Mouse (Mus musculus) kidney, embryonic 15.5 days (tissue): ENCODE measurements at regions not wholly inside any gene's neighbourhood (a gene's known extent, or its start where the extent isn't known, plus 50 kb on each side); places are given as distances from the start of the nearest gene placed in this dataset.
"Not testable (repeated sequence)": the region's sequence is repeated elsewhere in the genome, so short reads cannot be mapped to it uniquely, and the experiment has no call there.

Experiments used
- ATAC-seq: fragments of 200-750 bp; cut with Nextera tagmentation; replicated peaks from 2 replicates; pipeline ENCODE4 v1.8.0; 2017; ENCODE audit warnings: moderate TSS enrichment; ENCODE audit not compliant: low FRiP score
- H3K27ac ChIP-seq: fragments of 300-500 bp; sonication (generic); 2 replicates; pipeline ENCODE4 v1.5.1; 2015; ENCODE audit warnings: mild to moderate bottlenecking, inconsistent platforms
- H3K27me3 ChIP-seq: fragments of 300-500 bp; sonication (generic); 2 replicates; pipeline ENCODE4 v1.6.1; 2015; ENCODE audit warnings: inconsistent platforms
- H3K36me3 ChIP-seq: fragments of 300-500 bp; sonication (generic); 2 replicates; pipeline ENCODE4 v1.6.1; 2015; ENCODE audit warnings: inconsistent platforms
- H3K4me1 ChIP-seq: fragments of 300-500 bp; sonication (generic); 2 replicates; pipeline ENCODE4 v1.6.1; 2015; ENCODE audit warnings: inconsistent platforms
- H3K4me2 ChIP-seq: fragments of 300-500 bp; sonication (generic); 2 replicates; pipeline ENCODE4 v1.6.1; 2015; ENCODE audit warnings: moderate library complexity, mild to moderate bottlenecking, inconsistent platforms
- H3K4me3 ChIP-seq: fragments of 300-500 bp; sonication (generic); replicated peaks from 2 replicates; pipeline ENCODE4 v1.5.1; 2015; ENCODE audit warnings: mild to moderate bottlenecking, inconsistent platforms
- H3K9ac ChIP-seq: fragments of 300-500 bp; sonication (generic); 2 replicates; pipeline ENCODE4 v1.6.1; 2015; ENCODE audit warnings: mild to moderate bottlenecking, inconsistent platforms
- H3K9me3 ChIP-seq: fragments of 300-500 bp; sonication (generic); replicated peaks from 2 replicates; pipeline ENCODE4 v1.6.1; 2016; ENCODE audit warnings: inconsistent platforms
- WGBS: fragments of 180-500 bp; shearing (Covaris S2); methylation state at CpG from one replicate; pipeline ENCODE4 v1.1.7; 2015; ENCODE audit warnings: mixed read lengths; 5-methylcytosine and 5-hydroxymethylcytosine counted together

DNA sequence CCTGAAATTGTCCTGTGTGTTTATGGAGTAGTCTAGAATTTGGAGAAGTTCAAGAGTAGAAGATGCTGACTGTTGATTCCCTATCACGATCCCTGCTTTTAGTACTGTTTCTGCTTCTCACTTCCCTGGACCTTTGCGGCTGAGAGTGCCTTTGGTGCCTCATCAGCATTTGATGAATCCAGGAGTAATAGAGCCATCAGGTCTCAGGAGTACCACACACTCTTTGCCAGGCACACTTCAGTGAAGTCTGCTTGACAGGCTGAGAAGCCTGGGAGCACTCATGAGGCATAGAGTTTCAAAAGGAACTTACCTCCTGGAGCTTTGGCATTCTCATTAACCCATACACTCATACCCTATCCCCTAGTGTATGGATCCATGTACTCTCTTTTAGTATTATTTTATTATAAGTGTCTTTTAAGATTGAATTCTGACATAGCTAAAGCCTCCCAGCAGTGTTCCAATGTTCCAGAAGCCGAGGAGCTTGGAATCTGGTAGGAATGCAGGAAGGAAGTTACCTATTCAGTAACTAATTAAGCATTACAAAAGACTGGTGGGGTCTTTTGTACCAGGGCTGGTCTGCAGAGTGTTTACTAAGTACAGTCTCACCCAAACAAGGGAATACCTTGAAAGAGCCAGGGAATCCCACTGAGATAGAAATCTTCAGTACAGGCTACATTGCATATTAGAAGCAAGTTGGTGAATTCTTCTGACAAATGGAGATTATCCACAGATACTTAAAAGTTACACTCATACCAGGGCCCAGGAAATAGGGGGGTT is 139.7 kb downstream of the Tex13c3 start:
- H3K27me3 ChIP-seq, H3K9me3 ChIP-seq, ATAC-seq, H3K4me3 ChIP-seq, H3K36me3 ChIP-seq, H3K4me2 ChIP-seq, H3K27ac ChIP-seq, H3K9ac ChIP-seq, H3K4me1 ChIP-seq: not testable (repeated sequence)
- 77% methylated on average over 3 of the region's 3 CpGs for WGBS

DNA sequence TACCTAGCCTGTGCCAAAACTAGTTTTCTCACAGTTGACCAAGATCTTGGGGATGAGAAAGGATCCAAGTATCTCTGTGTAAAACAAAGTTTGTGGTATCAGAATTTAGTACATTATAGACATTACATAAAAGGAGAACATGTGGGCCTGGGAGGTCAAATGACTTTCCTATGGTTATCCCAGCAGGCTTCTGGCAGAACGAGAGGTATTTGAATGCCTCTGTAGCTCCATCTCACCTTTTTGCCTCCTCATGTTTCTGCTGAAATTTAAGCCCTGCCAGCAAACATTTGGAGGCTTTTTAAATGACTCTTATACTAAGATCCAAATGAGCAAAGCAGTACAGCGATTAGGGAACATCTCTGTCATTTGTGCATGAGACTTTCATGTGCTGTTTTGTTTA is 167.8 kb downstream of the Tex13c3 start:
- H3K4me2 ChIP-seq, result no peak overlapping the region
- H3K4me1 ChIP-seq, result no peaks in the 10 kb centered on the region
- 67% methylated on average over 2 of the region's 2 CpGs for WGBS
- H3K36me3 ChIP-seq, result no peaks in the 10 kb centered on the region
- H3K4me3 ChIP-seq, result no peak overlapping the region
- no peaks in the 10 kb centered on the region for H3K9me3 ChIP-seq
- H3K27ac ChIP-seq, result no peak overlapping the region
- no peak overlapping the region for H3K9ac ChIP-seq
- ATAC-seq, result no peak
- H3K27me3 ChIP-seq, result no peaks in the 10 kb centered on the region

DNA sequence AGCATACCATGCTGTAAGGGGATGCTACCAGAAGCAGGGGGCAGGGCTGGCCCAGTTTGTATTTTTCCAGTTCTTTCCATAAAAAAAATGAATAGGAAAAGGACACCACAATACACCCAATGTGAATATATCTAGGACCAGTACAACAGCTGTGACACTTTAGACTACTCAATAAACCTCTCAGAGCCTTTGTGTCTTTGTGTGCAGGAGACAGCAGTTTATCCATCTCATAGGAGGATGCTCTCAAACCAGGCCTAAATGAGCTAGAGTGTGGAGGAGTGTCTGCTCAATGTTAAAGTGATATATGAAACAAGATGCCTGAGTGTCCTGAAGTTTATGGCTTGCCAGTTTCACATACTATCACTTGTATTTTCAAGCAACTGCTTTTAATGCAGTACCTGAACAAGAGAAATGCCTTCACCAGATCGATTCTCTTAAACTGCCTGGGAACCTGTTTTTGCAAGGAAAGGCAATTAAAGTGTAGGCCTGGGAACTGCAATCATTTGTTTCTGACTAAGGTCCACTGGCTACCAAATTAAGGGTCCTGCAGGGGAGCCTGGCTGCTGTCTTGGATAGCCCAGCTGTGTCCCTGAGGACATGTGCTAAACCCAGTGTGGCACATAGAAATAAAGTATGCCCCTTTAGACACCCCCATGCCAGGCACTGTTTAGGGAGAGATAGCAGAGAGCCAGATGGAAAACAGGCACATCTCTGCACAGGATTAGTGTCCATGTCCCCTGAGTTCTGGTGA is 169.1 kb downstream of the Tex13c3 start:
- Histone ChIP-seq H3K27ac (no peak overlapping the region), H3K4me3 (no peak overlapping the region), H3K9ac (no peak overlapping the region), H3K4me2 (no peak overlapping the region), H3K4me1 (no peaks in the 10 kb centered on the region), H3K9me3 (no peaks in the 10 kb centered on the region), H3K27me3 (no peaks in the 10 kb centered on the region), H3K36me3 (no peaks in the 10 kb centered on the region)
- WGBS, result 44% methylated on average over 1 of the region's 1 CpGs
- peak; percentile 79 for ATAC-seq

DNA sequence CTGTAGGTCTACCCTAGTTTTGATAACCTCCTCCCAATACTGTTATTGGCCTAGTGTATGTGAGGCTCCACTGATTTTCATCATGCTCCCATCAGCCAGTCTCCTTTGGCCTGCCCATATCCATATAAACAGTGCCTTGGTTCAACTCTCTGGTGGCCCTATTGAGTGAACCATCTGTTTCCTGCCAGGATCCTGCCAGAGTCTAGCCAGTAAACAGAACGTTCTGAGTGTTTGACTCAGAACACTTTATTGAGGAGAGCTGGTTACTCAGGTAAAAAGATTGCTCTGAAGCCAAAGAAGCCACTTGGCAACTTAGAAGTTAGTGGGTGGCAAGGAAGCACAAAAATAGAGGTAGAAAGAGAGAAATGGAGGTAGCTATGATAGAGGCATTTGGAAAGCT is 169.7 kb downstream of the Tex13c3 start:
- Histone ChIP-seq H3K36me3 (no peaks in the 10 kb centered on the region), H3K27me3 (no peaks in the 10 kb centered on the region), H3K27ac (no peak overlapping the region), H3K4me2 (no peak overlapping the region), H3K9me3 (no peaks in the 10 kb centered on the region), H3K4me1 (no peaks in the 10 kb centered on the region), H3K9ac (no peak overlapping the region), H3K4me3 (no peak overlapping the region)
- ATAC-seq, result no peak
- WGBS, result 18% methylated on average over 1 of the region's 1 CpGs

DNA sequence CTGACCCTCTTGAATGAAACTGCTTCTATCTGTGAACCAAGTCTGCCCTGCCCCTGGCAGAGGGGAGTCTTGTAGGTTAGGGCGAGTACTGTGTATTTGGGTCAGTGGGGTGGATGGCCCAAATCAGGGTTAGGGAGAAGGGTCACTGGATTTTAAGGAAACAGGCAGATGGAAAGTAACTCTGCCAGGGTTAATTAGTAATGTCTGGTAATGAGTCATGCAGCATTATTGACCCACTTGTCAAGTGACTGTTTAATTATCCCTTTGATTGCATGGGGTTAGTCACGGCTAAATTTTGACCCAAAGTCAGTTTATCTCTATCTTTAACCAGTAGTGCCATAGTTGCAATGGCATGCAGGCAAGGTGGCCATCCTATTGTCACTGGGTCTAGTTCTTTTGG is 192.9 kb downstream of the Tex13c3 start:
- Histone ChIP-seq H3K9me3 (0 out of 2 replicates have a peak, but pooled peaks cover 3% of the 10 kb centered on the region), H3K4me1 (no peaks in the 10 kb centered on the region), H3K27ac (no peak overlapping the region), H3K4me2 (no peak overlapping the region), H3K27me3 (no peaks in the 10 kb centered on the region), H3K9ac (no peak overlapping the region), H3K36me3 (no peaks in the 10 kb centered on the region), H3K4me3 (no peak overlapping the region)
- ATAC-seq, result no peak
- 80% methylated on average over 2 of the region's 2 CpGs for whole genome bisulfite sequencing

DNA sequence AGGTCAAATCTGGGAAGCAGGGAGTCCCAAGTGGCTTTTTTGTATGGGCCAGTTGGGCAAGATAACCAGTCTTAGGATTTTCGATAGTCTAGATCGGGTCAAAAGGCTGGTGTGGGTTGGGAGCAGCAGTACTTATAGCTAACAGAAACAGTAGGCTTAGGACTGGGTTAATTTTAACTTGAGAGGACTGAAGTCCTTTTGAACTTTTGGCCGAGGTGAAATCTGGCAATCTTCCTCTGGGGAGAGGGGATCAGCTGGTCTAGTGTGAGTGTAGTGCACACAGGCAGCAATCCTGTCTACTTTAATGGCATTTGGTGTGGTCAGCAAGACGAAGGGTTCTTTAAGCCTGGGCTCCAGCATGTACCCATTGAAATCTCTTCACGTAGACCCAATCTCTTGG is 194.7 kb downstream of the Tex13c3 start:
- Histone ChIP-seq H3K4me2 (no peak overlapping the region), H3K9me3 (0 out of 2 replicates have a peak, but pooled peaks cover 3% of the 10 kb centered on the region), H3K36me3 (no peaks in the 10 kb centered on the region), H3K4me3 (no peak overlapping the region), H3K4me1 (no peaks in the 10 kb centered on the region), H3K27ac (no peak overlapping the region), H3K9ac (no peak overlapping the region), H3K27me3 (no peaks in the 10 kb centered on the region)
- WGBS, result 79% methylated on average over 5 of the region's 5 CpGs
- no peak for ATAC-seq

DNA sequence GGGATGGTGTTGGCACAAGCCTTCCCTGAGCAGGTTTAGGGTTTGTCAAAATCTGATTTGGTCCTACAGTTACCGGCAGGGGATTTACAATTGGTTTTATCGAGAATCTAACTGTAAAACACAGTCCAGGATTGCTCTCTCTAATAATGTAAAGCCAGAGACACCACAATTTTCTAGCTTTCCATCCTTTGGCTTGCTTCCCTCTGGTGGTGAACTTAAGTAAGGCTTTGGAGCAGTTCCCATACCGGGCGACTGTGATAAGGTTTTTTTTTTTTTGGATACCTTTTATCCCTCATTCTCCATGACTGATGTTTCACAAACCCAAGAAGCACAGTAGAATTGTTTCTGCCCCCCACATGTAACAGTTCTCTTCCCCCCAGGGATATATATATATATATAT is 195.3 kb downstream of the Tex13c3 start:
- H3K36me3 ChIP-seq, result no peaks in the 10 kb centered on the region
- H3K4me2 ChIP-seq, result no peak overlapping the region
- H3K9ac ChIP-seq, result no peak overlapping the region
- no peak for ATAC-seq
- H3K4me3 ChIP-seq, result no peak overlapping the region
- H3K9me3 ChIP-seq, result 0 out of 2 replicates have a peak, but pooled peaks cover 3% of the 10 kb centered on the region
- H3K27ac ChIP-seq, result no peak overlapping the region
- WGBS, result 61% methylated on average over 4 of the region's 4 CpGs
- no peaks in the 10 kb centered on the region for H3K4me1 ChIP-seq
- H3K27me3 ChIP-seq, result no peaks in the 10 kb centered on the region

DNA sequence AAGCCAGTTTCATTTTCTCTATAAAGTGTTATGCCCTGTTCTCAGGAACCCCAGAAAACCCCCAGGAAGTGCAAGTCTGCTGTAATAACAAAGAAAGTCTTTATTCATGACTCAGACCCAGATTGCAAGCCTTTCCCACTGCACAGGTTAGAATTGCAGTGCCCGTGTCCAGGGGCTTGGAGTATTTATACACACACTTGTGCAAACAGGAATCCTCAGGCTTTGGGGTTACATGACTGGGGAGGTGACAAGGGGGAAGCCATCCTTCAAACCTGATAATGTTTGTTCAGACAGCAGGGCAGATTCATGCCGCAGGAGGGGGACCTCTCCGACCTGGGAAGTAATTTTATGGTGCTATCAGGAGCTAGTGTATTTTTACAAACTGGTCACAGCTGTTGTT is 198.0 kb downstream of the Tex13c3 start:
- ATAC-seq, result peak; percentile 89

DNA sequence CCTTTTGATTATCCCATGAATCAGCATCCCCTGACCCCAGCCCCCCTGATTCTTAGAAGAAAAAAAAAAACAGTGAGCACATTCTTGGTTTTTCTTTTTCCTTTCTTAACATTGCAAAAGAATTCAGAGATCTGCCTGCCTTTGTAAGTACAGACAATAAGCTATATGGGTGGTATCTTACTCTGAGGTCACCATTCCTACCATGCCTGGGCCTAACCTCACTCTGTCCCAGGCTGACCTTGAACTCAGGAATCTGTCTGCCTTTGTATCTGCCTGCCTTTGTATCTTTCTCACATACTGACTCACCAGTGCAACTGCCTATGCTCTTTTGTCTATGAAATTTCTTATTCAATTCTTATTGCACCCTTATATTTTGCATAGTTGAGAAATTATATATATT is 216.9 kb downstream of the Tex13c3 start:
- H3K27me3 ChIP-seq, result no peaks in the 10 kb centered on the region
- H3K36me3 ChIP-seq, result no peaks in the 10 kb centered on the region
- no peak overlapping the region for H3K9ac ChIP-seq
- H3K4me3 ChIP-seq, result no peak overlapping the region
- no peak overlapping the region for H3K27ac ChIP-seq
- ATAC-seq, result no peak
- H3K9me3 ChIP-seq, result no peaks in the 10 kb centered on the region
- H3K4me1 ChIP-seq, result no peaks in the 10 kb centered on the region
- no peak overlapping the region for H3K4me2 ChIP-seq

More for the DNA sequence above, 198.0 kb downstream of the Tex13c3 start:
- Histone ChIP-seq H3K27me3 (no peaks in the 10 kb centered on the region), H3K4me1 (no peaks in the 10 kb centered on the region), H3K9ac (no peak overlapping the region), H3K4me2 (no peak overlapping the region), H3K36me3 (no peaks in the 10 kb centered on the region), H3K4me3 (no peak overlapping the region), H3K9me3 (no peaks in the 10 kb centered on the region), H3K27ac (no peak overlapping the region)
- 30% methylated on average over 3 of the region's 3 CpGs for WGBS

DNA sequence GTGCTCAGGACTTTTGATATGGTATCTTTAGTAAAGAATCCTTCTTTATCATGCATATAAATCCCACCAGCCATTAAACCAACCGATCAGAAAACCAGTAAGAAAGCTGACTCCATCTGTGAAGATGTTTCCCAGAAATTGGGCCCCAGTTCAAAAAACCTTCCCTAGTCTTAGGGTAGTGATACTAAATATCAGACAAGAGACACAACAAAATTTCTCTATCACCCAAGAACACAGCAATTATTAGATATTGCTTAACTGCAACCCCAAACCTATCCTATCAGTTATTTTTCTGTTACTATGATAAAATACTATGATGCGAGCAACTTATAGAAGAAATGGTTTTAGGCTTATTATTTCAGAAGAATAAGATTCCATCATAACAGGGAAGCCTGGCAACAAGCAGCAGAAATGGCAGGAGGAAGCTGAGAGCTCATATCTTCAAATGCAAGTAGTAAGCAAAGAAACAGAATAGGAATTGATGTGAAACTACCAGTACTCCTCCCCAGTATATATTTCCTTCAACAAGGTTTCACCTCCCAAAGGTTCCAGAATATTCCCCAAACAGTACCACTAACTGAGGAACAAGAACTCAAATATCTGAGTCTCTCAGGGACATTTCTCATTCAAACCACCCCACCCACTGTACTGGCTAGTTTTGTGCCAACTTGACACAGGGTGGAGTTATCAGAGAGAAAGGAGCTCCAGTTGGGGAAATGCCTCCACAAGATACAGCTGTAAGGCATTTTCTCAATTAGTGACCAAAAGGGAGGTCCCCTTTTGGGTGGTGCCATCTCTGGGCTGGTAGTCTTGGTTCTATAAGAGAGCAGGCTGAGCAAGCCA is 234.1 kb downstream of the Tex13c3 start:
- Histone ChIP-seq H3K27ac (no peak overlapping the region), H3K27me3 (no peaks in the 10 kb centered on the region), H3K4me3 (no peak overlapping the region), H3K4me1 (no peaks in the 10 kb centered on the region), H3K9me3 (no peaks in the 10 kb centered on the region), H3K36me3 (no peaks in the 10 kb centered on the region), H3K9ac (no peak overlapping the region), H3K4me2 (no peak overlapping the region)
- ATAC-seq, result no peak
- WGBS, result 75% methylated on average over 2 of the region's 2 CpGs

DNA sequence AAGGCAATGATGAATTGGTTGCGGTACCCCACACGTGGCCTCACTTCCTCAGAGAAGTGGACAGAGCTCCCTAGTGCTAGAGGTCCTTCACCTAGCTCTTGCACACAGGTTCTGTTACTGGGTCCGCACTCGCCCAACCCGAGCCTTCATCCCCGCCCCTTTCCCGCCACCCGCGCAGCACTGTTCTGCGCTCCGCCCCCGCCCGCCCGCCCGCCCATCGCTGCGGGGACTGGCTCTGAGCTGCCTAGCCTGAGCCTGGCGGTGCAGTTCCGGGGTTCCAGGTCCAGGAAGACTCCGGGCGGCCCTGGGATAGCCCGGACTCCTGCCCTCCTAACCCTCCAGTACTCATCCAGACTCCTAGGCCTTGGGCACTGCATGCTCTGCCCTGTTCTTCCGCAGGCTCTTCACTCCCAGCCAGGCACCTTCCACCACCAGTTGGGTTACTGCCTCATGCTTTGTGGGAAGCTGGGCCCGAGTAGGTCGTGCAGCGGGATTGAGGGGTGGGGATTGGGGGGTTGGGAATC is 243.3 kb downstream of the Tex13c3 start:
- peak overlapping the region; percentile 38 for H3K9ac ChIP-seq
- H3K36me3 ChIP-seq, result no peaks in the 10 kb centered on the region
- no peaks in the 10 kb centered on the region for H3K27me3 ChIP-seq
- peak; percentile 98 for ATAC-seq
- H3K4me2 ChIP-seq, result peak overlapping the region; percentile 83
- no peaks in the 10 kb centered on the region for H3K9me3 ChIP-seq
- H3K27ac ChIP-seq, result no peak overlapping the region
- peak overlapping the region; percentile 54 for H3K4me3 ChIP-seq
- no peaks in the 10 kb centered on the region for H3K4me1 ChIP-seq
- 7% methylated on average over 21 of the region's 26 CpGs for WGBS
